Mouse (Mus musculus) neural tube, embryonic 15.5 days (tissue): ENCODE measurements at regions not wholly inside any gene's neighbourhood (a gene's known extent, or its start where the extent isn't known, plus 50 kb on each side); places are given as distances from the start of the nearest gene placed in this dataset.
"Not testable (repeated sequence)": the region's sequence is repeated elsewhere in the genome, so short reads cannot be mapped to it uniquely, and the experiment has no call there.

Experiments used
- ATAC-seq: fragments of 200-750 bp; cut with Nextera tagmentation; 2 replicates; pipeline ENCODE4 v1.8.0; 2017; ENCODE audit warnings: mild to moderate bottlenecking, moderate TSS enrichment, moderate library complexity; ENCODE audit not compliant: low FRiP score
- H3K27ac ChIP-seq: fragments of 300-500 bp; sonication (generic); replicated peaks from 2 replicates; pipeline ENCODE4 v1.5.1; 2015; ENCODE audit warnings: mild to moderate bottlenecking, inconsistent platforms
- H3K27me3 ChIP-seq: fragments of 300-500 bp; sonication (generic); replicated peaks from 2 replicates; pipeline ENCODE4 v1.6.1; 2015; ENCODE audit warnings: inconsistent platforms
- H3K36me3 ChIP-seq: fragments of 300-500 bp; sonication (generic); 2 replicates; pipeline ENCODE4 v1.6.1; 2015; ENCODE audit warnings: inconsistent platforms
- H3K4me1 ChIP-seq: fragments of 300-500 bp; sonication (generic); 2 replicates; pipeline ENCODE4 v1.6.1; 2015; ENCODE audit warnings: inconsistent platforms
- H3K4me2 ChIP-seq: fragments of 300-500 bp; sonication (generic); 2 replicates; pipeline ENCODE4 v1.6.1; 2015; ENCODE audit warnings: inconsistent platforms, mild to moderate bottlenecking, moderate library complexity
- H3K4me3 ChIP-seq: fragments of 300-500 bp; sonication (generic); replicated peaks from 2 replicates; pipeline ENCODE4 v1.5.1; 2015; ENCODE audit warnings: mild to moderate bottlenecking, inconsistent platforms
- H3K9ac ChIP-seq: fragments of 300-500 bp; sonication (generic); replicated peaks from 2 replicates; pipeline ENCODE4 v1.6.1; 2015; ENCODE audit warnings: mild to moderate bottlenecking, inconsistent platforms
- H3K9me3 ChIP-seq: fragments of 300-500 bp; sonication (generic); replicated peaks from 2 replicates; pipeline ENCODE4 v1.6.1; 2016; ENCODE audit warnings: inconsistent platforms
- WGBS: fragments of 180-500 bp; shearing (Covaris S2); methylation state at CpG from one replicate; pipeline ENCODE4 v1.1.7; 2015; ENCODE audit warnings: mixed read lengths; 5-methylcytosine and 5-hydroxymethylcytosine counted together

DNA sequence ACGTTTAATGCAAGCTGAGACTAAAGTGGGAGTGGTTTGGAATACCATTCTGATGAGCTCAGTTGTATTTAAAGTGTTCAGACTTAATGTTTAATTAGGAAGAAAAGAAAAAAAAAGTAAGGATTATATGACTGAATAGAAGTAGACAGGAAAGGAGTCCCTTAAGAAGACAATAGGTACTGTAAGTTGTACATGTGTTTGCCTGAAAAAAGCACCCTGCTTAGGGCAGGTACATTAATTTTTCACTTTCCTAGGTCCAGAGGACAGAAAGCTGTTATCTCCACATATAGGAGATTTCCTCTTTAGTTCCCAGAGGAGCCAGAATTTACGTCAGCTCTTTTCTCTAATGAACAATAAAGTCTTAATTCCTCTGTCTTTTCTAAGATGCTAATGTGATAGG is 58.5 kb downstream of the Olfr987 start:
- Histone ChIP-seq H3K27ac (no peak overlapping the region), H3K9me3 (no peaks in the 10 kb centered on the region), H3K36me3 (no peaks in the 10 kb centered on the region), H3K9ac (no peak overlapping the region), H3K4me2 (no peak overlapping the region), H3K4me1 (peaks cover 5% of the 10 kb centered on the region), H3K27me3 (no peaks in the 10 kb centered on the region), H3K4me3 (no peak overlapping the region)
- 29% methylated on average over 2 of the region's 2 CpGs for whole genome bisulfite sequencing
- peak; percentile 23; the same call in 1 of the 2 replicates for ATAC-seq

GRCm38 (mm10) chr2:85278128-85278527 is 61.0 kb downstream of the Olfr987 start:
- Histone ChIP-seq H3K4me2 (no peak overlapping the region), H3K36me3 (no peaks in the 10 kb centered on the region), H3K9me3 (no peaks in the 10 kb centered on the region), H3K27me3 (no peaks in the 10 kb centered on the region), H3K4me3 (no peak overlapping the region), H3K4me1 (no peaks in the 10 kb centered on the region), H3K9ac (no peak overlapping the region), H3K27ac (no peak overlapping the region)
- WGBS = 85% methylated on average over 3 of the region's 3 CpGs
- ATAC-seq = no peak

DNA sequence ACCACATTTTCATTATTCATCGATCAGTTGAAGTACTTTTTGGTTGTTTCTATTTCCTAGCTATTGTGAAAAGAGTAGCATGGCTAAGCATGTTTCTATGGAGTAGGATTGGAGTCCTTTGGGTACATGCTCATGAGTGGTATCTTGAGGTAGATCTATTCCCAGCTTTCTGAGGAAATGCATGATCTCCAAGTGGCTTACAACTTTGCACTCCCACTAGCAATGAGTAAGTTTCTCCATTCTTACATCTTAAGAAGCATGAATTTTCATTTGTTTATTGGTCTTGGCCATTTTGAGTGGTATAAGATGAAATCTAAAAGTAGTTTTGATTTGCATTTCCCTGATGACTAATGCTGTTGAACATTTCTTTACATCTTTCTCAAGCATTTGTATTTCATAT is 61.7 kb downstream of the Olfr987 start:
- Histone ChIP-seq H3K4me3 (no peak overlapping the region), H3K4me2 (no peak overlapping the region), H3K4me1 (no peaks in the 10 kb centered on the region), H3K27me3 (no peaks in the 10 kb centered on the region), H3K9me3 (no peaks in the 10 kb centered on the region), H3K9ac (no peak overlapping the region), H3K27ac (no peak overlapping the region), H3K36me3 (no peaks in the 10 kb centered on the region)
- no peak for ATAC-seq
- 98% methylated on average over 1 of the region's 1 CpGs for WGBS

DNA sequence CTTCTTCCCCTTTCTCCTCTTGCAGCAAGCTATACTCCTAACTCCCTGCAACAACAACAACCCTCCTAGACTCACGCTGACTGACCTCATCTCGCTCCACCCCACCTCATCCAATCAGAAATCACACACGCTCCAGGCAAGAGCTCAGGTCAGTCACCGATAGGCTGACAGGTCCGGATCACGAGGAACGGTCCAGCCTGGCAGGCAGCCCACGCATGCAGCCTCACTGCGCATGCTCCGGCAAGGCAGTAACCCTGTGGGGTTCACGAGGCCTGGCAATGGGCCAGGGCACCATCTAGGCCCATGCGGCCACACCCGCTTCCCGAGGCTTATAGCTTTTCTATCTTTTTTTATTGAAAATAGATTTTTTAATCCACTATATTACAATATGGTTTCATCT is 69.8 kb upstream of the Lrrc55 start:
- not testable (repeated sequence) for ATAC-seq, H3K4me2 ChIP-seq, H3K27me3 ChIP-seq, H3K9me3 ChIP-seq, H3K4me1 ChIP-seq, H3K27ac ChIP-seq, H3K36me3 ChIP-seq, H3K9ac ChIP-seq, H3K4me3 ChIP-seq
- 91% methylated on average over 14 of the region's 14 CpGs for WGBS

DNA sequence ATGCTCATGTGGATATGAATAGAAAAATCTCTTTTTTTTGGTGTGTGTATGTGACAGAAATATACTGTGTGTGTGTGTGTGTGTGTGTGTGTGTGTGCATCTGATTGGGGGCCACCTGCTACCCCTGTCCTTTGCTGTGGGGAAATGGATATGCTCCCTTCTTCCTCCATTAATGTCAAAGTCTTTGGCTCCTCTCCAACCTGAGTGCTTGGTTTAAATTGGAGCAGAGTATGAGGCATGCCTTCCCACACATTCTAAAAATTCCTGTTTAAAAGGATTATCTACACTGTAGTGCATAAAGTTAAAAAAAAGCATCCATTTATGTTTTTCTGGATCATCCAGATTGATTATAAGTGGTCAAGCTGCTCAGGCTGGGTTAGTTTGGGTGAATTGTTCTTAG is 68.7 kb upstream of the Lrrc55 start:
- H3K9me3 ChIP-seq = no peaks in the 10 kb centered on the region
- H3K4me3 ChIP-seq = no peak overlapping the region
- no peaks in the 10 kb centered on the region for H3K27me3 ChIP-seq
- no peak for ATAC-seq
- H3K9ac ChIP-seq = no peak overlapping the region
- H3K4me1 ChIP-seq = no peaks in the 10 kb centered on the region
- H3K27ac ChIP-seq = no peak overlapping the region
- H3K36me3 ChIP-seq = no peaks in the 10 kb centered on the region
- H3K4me2 ChIP-seq = no peak overlapping the region

DNA sequence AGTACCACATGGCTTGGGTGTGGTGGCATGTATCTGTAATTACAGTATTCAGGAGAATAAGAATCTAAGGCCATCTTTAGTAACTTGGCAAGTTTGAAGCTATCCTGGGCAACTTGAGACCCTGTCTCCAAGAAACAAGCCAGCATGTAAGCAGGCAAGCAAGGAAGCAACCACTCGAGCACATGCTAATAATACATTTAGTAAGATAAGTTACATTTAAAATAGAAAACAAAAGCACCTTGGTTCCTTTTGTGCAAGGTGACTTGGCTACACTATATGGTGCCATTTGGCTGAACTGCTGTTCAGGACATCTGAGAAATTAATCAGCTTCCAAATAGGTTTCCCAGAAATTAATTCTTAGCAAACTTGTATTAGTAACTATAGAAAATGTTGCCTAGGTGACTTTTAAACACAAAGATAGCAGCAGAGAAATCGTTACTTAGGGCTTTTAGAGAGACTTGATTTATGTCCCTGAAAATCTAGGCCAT is 68.1 kb upstream of the Lrrc55 start:
- Histone ChIP-seq H3K9me3 (no peaks in the 10 kb centered on the region), H3K4me1 (no peaks in the 10 kb centered on the region), H3K4me2 (no peak overlapping the region), H3K27ac (no peak overlapping the region), H3K9ac (no peak overlapping the region), H3K4me3 (no peak overlapping the region), H3K36me3 (no peaks in the 10 kb centered on the region), H3K27me3 (no peaks in the 10 kb centered on the region)
- ATAC-seq = no peak
- 35% methylated on average over 2 of the region's 2 CpGs for WGBS

DNA sequence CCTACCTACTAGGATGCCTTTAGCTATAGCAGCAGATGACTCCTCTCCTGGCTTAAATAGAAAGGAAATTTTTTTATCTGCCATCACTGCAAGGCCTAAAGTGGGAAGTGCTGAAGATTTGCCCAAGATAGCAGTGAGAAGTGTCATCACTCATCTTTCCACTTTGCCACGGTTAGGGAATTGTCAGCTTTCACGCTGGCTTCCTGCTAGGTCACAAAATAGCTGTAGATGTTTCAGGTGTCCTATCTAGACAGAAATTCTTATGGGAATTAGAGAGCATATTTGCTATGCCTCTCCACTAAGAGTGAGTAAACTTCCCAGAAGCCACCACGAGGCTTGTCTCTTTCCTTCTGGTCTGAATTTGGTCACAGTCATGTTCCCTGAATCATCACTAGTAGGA is 60.4 kb upstream of the Lrrc55 start:
- WGBS = 87% methylated on average over 3 of the region's 3 CpGs
- Histone ChIP-seq H3K27me3 (no peaks in the 10 kb centered on the region), H3K4me1 (peaks cover 5% of the 10 kb centered on the region), H3K4me2 (no peak overlapping the region), H3K36me3 (no peaks in the 10 kb centered on the region), H3K9me3 (no peaks in the 10 kb centered on the region), H3K9ac (no peak overlapping the region), H3K4me3 (no peak overlapping the region), H3K27ac (no peak overlapping the region)
- no peak for ATAC-seq

GRCm38 (mm10) chr2:85255610-85256009 is 58.6 kb upstream of the Lrrc55 start:
- no peak overlapping the region for H3K4me2 ChIP-seq
- H3K9ac ChIP-seq = no peak overlapping the region
- no peak overlapping the region for H3K27ac ChIP-seq
- H3K4me1 ChIP-seq = peaks cover 7% of the 10 kb centered on the region
- H3K36me3 ChIP-seq = no peaks in the 10 kb centered on the region
- no peak overlapping the region for H3K4me3 ChIP-seq
- no peaks in the 10 kb centered on the region for H3K9me3 ChIP-seq
- 84% methylated on average over 2 of the region's 2 CpGs for WGBS
- no peaks in the 10 kb centered on the region for H3K27me3 ChIP-seq
- no peak for ATAC-seq

DNA sequence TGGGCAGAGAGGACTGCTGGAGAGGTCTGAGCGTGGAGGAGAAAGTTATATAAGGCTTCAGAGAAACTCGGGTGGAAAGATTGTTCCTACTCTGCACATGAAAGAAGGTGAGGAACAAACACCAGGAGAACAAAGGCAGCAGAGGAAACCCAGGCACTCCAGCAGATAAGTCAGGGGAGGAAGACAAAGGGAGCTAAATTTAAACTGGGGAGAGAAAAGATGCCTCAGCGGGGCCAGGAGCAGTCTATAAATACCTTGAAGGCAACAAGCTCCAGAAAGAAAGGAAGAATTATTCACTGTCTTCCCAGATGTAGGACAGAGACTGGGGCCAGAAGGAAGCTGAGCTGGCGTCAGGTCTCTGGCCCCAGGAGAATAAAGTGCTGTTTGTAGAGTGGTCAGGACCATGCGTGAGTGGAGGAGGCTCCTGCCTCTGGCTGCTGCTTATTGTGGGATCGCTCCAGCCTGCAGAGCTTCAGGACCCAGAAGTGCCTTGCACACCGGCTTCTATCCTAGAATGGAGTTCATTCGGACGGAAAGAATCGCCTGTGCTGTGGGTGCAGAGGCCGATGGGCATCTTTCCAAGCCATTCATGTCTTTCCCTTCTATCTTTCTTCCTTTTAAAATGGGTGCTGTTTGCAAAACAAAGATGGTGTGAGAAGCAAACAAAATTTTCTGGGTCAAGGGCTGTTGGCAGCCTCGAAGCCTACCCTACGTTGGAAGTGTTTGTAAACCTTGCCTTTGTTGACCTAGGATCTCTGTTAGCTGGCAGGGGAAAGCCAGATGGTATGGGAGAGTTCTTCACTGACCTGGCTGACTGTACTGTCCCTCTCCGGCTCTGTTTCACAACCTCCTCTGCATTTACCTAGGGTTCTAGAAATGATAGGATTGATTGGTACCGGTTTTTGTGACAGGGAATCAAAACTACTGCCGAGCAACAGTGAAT is 55.6 kb upstream of the Lrrc55 start:
- Histone ChIP-seq H3K9me3 (no peaks in the 10 kb centered on the region), H3K4me3 (no peak overlapping the region), H3K4me2 (peak overlapping the region; percentile 0; the same call in 1 of the 2 replicates), H3K36me3 (no peaks in the 10 kb centered on the region), H3K9ac (no peak overlapping the region), H3K4me1 (peaks cover 7% of the 10 kb centered on the region), H3K27ac (no peak overlapping the region), H3K27me3 (no peaks in the 10 kb centered on the region)
- no peak for ATAC-seq
- 34% methylated on average over 16 of the region's 16 CpGs for WGBS

DNA sequence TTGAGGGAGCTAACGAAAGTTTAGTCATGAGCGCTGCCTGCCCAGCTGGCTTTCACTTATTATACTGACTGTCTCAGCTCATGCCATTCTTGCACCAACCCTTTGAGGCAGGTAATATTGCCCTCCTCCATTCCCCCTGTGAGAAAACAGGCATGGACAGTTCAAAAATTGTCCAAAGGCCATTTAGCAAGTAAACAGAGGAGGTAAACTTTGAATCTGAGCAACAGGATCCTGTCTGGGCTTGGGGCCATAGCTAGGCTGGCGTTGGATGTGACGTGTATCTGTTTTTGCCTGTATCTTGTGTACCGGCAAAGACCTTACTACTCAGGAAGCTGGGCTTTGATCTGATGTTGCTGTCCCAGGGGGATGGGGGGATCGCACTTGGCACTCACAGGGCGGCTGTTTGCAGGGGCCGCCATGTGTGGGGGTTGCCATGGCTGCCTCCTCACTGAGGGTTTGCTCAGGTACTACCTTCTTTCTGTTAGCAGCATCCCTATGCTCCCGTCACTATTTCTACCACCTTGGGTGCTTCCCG is 53.1 kb upstream of the Lrrc55 start:
- Histone ChIP-seq H3K9ac (no peak overlapping the region), H3K9me3 (no peaks in the 10 kb centered on the region), H3K27ac (no peak overlapping the region), H3K36me3 (no peaks in the 10 kb centered on the region), H3K27me3 (no peaks in the 10 kb centered on the region), H3K4me3 (no peak overlapping the region), H3K4me2 (no peak overlapping the region), H3K4me1 (peaks cover 7% of the 10 kb centered on the region)
- ATAC-seq = no peak
- 89% methylated on average over 10 of the region's 10 CpGs for WGBS
